Mouse (Mus musculus): ENCODE measurements around the gene Nme9. TPM values are rescaled to one million over a fixed set of nuclear protein-coding genes. Genes with fewer than 3 reads are reported as not detected.

Gene Nme9
- total RNA-seq (2023; ENCODE audit: inconsistent age), result not detected in 4 replicates

DNA sequence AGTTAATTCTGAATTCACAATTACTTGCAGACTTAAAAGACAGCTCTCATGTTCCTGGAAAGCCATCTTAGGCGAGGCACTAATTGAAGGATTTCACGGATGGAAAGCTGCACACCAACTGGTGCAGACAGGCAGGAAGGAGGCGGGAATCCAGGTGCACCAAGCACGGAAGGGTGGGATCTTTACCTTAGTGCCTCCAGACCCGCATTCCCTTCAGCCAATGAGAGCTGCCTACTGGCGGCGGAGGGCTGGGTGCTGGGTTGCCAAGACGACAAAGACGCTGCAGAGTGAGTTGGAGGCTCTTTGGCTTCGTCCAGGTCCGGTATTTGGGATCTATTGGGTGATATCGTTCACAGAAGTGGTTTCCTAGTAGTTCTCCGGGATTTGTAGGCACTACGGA, at the start of gene Nme9:
Gene Nme9, plus strand, starts transcription at position 315 of the 400 bp plus-strand sequence.

DNA sequence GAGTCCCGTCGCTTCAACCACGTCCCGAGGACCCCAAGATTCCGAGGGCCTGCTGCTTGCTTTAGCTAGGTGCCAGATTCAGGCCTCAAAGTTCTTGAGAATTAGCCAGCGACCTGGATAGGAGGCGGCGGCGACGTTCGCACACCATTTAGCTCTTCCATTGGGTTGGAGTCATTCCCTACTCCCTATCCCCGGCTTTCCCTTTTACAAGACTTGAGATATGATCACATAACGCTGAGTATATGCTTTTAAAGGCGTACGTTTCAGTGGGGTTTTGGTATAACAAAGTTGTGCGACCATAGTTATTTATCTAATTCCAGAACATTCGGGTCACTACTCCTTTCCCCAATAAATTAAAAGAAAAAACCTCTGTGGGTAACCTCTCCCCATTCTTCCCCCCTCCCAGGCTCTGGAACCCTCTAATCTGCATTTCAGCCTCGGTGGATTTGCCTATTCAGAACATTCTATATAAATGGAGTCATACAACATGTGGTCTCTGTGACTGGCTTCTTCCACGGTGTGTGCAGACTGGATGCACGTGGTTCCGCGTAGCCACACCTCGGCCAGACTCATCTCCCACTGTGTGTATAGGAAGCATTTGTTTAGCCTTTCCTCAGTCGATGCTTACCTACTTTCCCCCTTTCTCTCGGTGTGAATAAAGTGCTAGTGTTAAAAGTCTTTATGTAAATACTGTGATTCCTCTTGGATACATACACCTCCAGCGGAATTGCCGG, 14.1 kb upstream of the Nme9 start, which contains the start of gene Mras:
Gene Mras, minus strand, starts transcription at position 351 of the 734 bp plus-strand sequence.

Other genes starting within 250 kb of the Nme9 start
- not detected in 4 replicates for gene Faiml, start 214.2 kb upstream of the Nme9 start, total RNA-seq (2023; ENCODE audit: inconsistent age)
- 7.2 to 12.2 TPM (median 8.9 TPM) in 4 replicates for gene Cep70, start 208.1 kb upstream of the Nme9 start, total RNA-seq (2023; ENCODE audit: inconsistent age)
- not detected in 4 replicates for gene Esyt3, start 92.9 kb upstream of the Nme9 start, total RNA-seq (2023; ENCODE audit: inconsistent age)
- 0.39 to 0.48 TPM (median 0.45 TPM) in 3 of 4 replicates, not detected in the other for gene Mras, start 14.1 kb upstream of the Nme9 start, total RNA-seq (2023; ENCODE audit: inconsistent age)
- 29.2 to 31.3 TPM (median 30.7 TPM) in 4 replicates for gene Armc8, start 117.4 kb downstream of the Nme9 start, total RNA-seq (2023; ENCODE audit: inconsistent age)
- 24.8 to 30.8 TPM (median 26.7 TPM) in 4 replicates for gene Dbr1, start 124.3 kb downstream of the Nme9 start, total RNA-seq (2023; ENCODE audit: inconsistent age)
- not detected in 4 replicates for gene A4gnt, start 161.0 kb downstream of the Nme9 start, total RNA-seq (2023; ENCODE audit: inconsistent age)
- not detected in 4 replicates for gene Dzip1l, start 178.0 kb downstream of the Nme9 start, total RNA-seq (2023; ENCODE audit: inconsistent age)

Measured in B cell, adult (primary cell).